Mouse (Mus musculus): Measurements from ENCODE around the gene Amigo1. TPM values are rescaled to one million over a fixed set of nuclear protein-coding genes. Genes with fewer than 3 reads are reported as not detected.

The Amigo1 gene
- 6.5 and 7.2 TPM in 2 replicates for polyA plus RNA-seq (2014; fragmentation: Nextera tagmentation; extraction: Ambion mirVana)

- no peaks in the 10 kb centered on the region for H3K9me3 ChIP-seq (ENCODE audit: control insufficient read depth, low read length)
- under 1% methylated on average over 87 of the region's 100 CpGs for WGBS
- H3K4me3 ChIP-seq (ENCODE audit: low read depth, low read length), result peak within 1 kb of the TSS; percentile 70
- DNase-seq (ENCODE audit: low spot score) (peak; percentile 77), ATAC-seq (ENCODE audit: insufficient read depth, low FRiP score, low TSS enrichment) (peak; percentile 81)
- H3K27me3 ChIP-seq (ENCODE audit: control insufficient read depth, insufficient read depth, low read length), result no peaks in the 10 kb centered on the region
- H3K4me1 ChIP-seq (ENCODE audit: control insufficient read depth, insufficient read depth, low read length), result no peaks in the 10 kb centered on the region
- peak within 1 kb of the TSS; percentile 92 for H3K4me2 ChIP-seq (ENCODE audit: low read depth)
- H3K9ac ChIP-seq (ENCODE audit: low read length), result peak within 1 kb of the TSS; percentile 72
- no peaks in the 10 kb centered on the region for H3K36me3 ChIP-seq (ENCODE audit: control insufficient read depth, insufficient read depth, low read length)
- H3K27ac ChIP-seq (ENCODE audit: low read depth, low read length), result no peak within 1 kb of the TSS
These were observed at the start of gene Amigo1 for GRCm38 (mm10) chr3:108186098-108187047. Gene Amigo1, plus strand, starts transcription at chr3:108186335.

GRCm38 (mm10) chr3:108139113-108139512 is 47.0 kb upstream of the Amigo1 start:
- DNase-seq (ENCODE audit: low spot score) (no peak), ATAC-seq (ENCODE audit: insufficient read depth, low FRiP score, low TSS enrichment) (no peak)
- no peak overlapping the region for H3K9ac ChIP-seq (ENCODE audit: low read length)
- no peaks in the 10 kb centered on the region for H3K36me3 ChIP-seq (ENCODE audit: control insufficient read depth, insufficient read depth, low read length)
- no peaks in the 10 kb centered on the region for H3K27me3 ChIP-seq (ENCODE audit: control insufficient read depth, insufficient read depth, low read length)
- H3K4me1 ChIP-seq (ENCODE audit: control insufficient read depth, insufficient read depth, low read length), result no peaks in the 10 kb centered on the region
- H3K27ac ChIP-seq (ENCODE audit: low read depth, low read length), result no peak overlapping the region
- no peak overlapping the region for H3K4me2 ChIP-seq (ENCODE audit: low read depth)
- no peaks in the 10 kb centered on the region for H3K9me3 ChIP-seq (ENCODE audit: control insufficient read depth, low read length)
- H3K4me3 ChIP-seq (ENCODE audit: low read depth, low read length), result no peak overlapping the region
- WGBS, result 81% methylated on average over 1 of the region's 1 CpGs

DNA sequence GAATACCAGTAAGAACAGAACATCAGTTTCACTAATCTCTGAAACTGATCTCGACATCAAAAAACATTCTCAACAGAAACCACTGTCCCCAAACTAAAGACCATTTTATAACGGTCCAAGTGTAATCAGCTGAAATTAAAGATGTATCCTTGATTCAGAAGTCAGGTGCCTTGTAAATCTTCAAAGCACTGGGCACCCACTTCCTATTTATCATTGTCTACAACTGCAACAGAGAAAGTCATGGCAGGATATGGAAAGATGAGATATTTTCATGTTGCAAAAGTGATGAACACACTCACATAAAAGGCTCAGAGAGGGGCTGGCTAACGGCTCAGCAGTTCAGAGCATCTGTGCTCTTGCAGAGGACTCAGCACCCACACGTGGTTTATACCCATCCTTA is 45.3 kb upstream of the Amigo1 start:
- H3K9ac ChIP-seq (ENCODE audit: low read length), result no peak overlapping the region
- H3K36me3 ChIP-seq (ENCODE audit: control insufficient read depth, insufficient read depth, low read length), result no peaks in the 10 kb centered on the region
- H3K4me2 ChIP-seq (ENCODE audit: low read depth), result no peak overlapping the region
- no peak overlapping the region for H3K27ac ChIP-seq (ENCODE audit: low read depth, low read length)
- no peak for ATAC-seq (ENCODE audit: insufficient read depth, low FRiP score, low TSS enrichment)
- no peak overlapping the region for H3K4me3 ChIP-seq (ENCODE audit: low read depth, low read length)
- no peaks in the 10 kb centered on the region for H3K27me3 ChIP-seq (ENCODE audit: control insufficient read depth, insufficient read depth, low read length)
- DNase-seq (ENCODE audit: low spot score), result no peak
- WGBS, result 87% methylated on average over 4 of the region's 4 CpGs
- H3K9me3 ChIP-seq (ENCODE audit: control insufficient read depth, low read length), result no peaks in the 10 kb centered on the region
- H3K4me1 ChIP-seq (ENCODE audit: control insufficient read depth, insufficient read depth, low read length), result peaks cover 7% of the 10 kb centered on the region

DNA sequence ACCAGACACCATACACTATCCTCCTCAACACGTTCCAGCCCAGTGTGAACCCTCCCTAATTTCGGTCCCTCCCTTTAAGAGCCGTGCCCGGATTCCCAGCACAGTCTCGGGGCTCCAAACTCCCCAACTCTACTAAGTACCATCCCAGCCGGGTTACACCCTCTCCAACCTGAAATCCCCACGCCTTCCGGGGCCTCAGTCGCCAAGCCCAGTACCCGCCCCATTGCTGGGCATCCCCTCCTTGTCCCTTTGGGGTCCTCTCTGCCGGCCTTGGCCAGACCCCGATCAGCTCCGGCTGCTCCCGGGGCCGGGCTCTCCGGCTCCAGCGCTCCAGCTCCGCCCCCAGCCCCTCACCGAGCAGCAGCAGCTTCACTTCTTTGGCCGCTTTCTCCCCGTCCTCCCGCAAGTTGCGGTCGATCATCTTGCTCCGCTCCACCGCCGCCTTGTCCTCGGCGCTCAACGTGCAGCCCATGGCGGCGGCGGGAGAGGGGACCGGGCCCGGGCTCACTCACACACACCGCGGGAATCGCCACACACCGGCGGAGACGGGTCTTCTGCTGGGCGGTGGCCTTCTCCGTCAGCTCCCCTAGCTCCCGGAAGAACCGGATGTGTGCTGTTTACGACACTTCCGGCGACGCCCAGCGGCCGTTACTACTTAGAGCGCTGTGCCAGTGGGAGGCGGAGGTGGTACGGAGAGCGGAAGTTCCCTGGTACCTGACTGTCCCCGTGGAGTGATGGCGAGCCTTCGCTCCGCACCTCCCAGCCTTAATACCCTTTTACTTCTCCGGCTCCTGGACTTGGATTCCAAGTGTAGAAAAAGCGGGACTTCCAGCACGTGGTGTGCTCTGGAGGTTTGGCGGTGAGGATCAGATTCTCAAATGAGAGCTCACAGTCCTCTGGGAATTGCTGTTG is 40.3 kb upstream of the Amigo1 start, which contains the start of gene Gnai3:
Gene Gnai3, minus strand, starts transcription at position 613 of the 912 bp plus-strand sequence.
- no peaks in the 10 kb centered on the region for H3K27me3 ChIP-seq (ENCODE audit: control insufficient read depth, insufficient read depth, low read length)
- DNase-seq (ENCODE audit: low spot score) (peak; percentile 92), ATAC-seq (ENCODE audit: insufficient read depth, low FRiP score, low TSS enrichment) (peak; percentile 92)
- peak within 1 kb of the TSS; percentile 67 for H3K4me2 ChIP-seq (ENCODE audit: low read depth)
- WGBS, result under 1% methylated on average over 63 of the region's 63 CpGs
- H3K27ac ChIP-seq (ENCODE audit: low read depth, low read length), result peak within 1 kb of the TSS; percentile 82
- no peaks in the 10 kb centered on the region for H3K9me3 ChIP-seq (ENCODE audit: control insufficient read depth, low read length)
- peak within 1 kb of the TSS; percentile 94 for H3K4me3 ChIP-seq (ENCODE audit: low read depth, low read length)
- peak within 1 kb of the TSS; percentile 92 for H3K9ac ChIP-seq (ENCODE audit: low read length)
- H3K36me3 ChIP-seq (ENCODE audit: control insufficient read depth, insufficient read depth, low read length), result no peaks in the 10 kb centered on the region
- peaks cover 7% of the 10 kb centered on the region for H3K4me1 ChIP-seq (ENCODE audit: control insufficient read depth, insufficient read depth, low read length)

GRCm38 (mm10) chr3:108146671-108147070 is 39.5 kb upstream of the Amigo1 start:
- Histone ChIP-seq H3K9me3 (ENCODE audit: control insufficient read depth, low read length) (no peaks in the 10 kb centered on the region), H3K4me2 (ENCODE audit: low read depth) (peak overlapping the region; percentile 67), H3K9ac (ENCODE audit: low read length) (peak overlapping the region; percentile 92), H3K36me3 (ENCODE audit: control insufficient read depth, insufficient read depth, low read length) (no peaks in the 10 kb centered on the region), H3K27ac (ENCODE audit: low read depth, low read length) (no peak overlapping the region), H3K27me3 (ENCODE audit: control insufficient read depth, insufficient read depth, low read length) (no peaks in the 10 kb centered on the region), H3K4me3 (ENCODE audit: low read depth, low read length) (peak overlapping the region; percentile 94), H3K4me1 (ENCODE audit: control insufficient read depth, insufficient read depth, low read length) (peaks cover 7% of the 10 kb centered on the region)
- DNase-seq (ENCODE audit: low spot score), result no peak
- peak; percentile 1; the same call in 1 of the 2 replicates for ATAC-seq (ENCODE audit: insufficient read depth, low FRiP score, low TSS enrichment)
- WGBS, result 63% methylated on average over 5 of the region's 5 CpGs

- DNase-seq (ENCODE audit: low spot score) (peak; percentile 88), ATAC-seq (ENCODE audit: insufficient read depth, low FRiP score, low TSS enrichment) (peak; percentile 42; the same call in 1 of the 2 replicates)
- H3K27me3 ChIP-seq (ENCODE audit: control insufficient read depth, insufficient read depth, low read length), result no peaks in the 10 kb centered on the region
- H3K4me3 ChIP-seq (ENCODE audit: low read depth, low read length), result no peak overlapping the region
- H3K9ac ChIP-seq (ENCODE audit: low read length), result no peak overlapping the region
- H3K4me2 ChIP-seq (ENCODE audit: low read depth), result no peak overlapping the region
- H3K9me3 ChIP-seq (ENCODE audit: control insufficient read depth, low read length), result no peaks in the 10 kb centered on the region
- 70% methylated on average over 11 of the region's 11 CpGs for WGBS
- peaks cover 7% of the 10 kb centered on the region for H3K4me1 ChIP-seq (ENCODE audit: control insufficient read depth, insufficient read depth, low read length)
- no peaks in the 10 kb centered on the region for H3K36me3 ChIP-seq (ENCODE audit: control insufficient read depth, insufficient read depth, low read length)
- H3K27ac ChIP-seq (ENCODE audit: low read depth, low read length), result no peak overlapping the region
These were observed 38.5 kb upstream of the Amigo1 start for GRCm38 (mm10) chr3:108147386-108148235.

DNA sequence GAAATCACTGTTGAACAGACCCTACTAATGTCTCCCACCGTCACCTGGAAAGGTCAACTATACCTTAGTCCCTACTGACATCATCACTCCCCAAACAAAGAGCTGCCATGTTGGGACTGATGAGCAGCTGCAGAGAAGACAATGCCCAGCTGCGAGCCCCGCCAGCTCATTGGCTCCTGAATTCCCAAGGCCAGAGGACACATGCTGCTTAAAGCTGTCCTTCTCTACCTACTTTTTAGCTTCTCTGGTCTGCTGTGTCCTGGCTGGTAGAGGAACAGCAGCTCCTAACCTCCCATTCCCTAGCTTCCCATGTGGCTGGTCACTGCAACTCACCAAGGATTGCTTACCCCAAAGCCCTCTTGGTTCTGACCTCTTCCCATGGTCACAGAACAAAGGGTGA is 33.8 kb upstream of the Amigo1 start:
- DNase-seq (ENCODE audit: low spot score) (no peak), ATAC-seq (ENCODE audit: insufficient read depth, low FRiP score, low TSS enrichment) (no peak)
- Histone ChIP-seq H3K36me3 (ENCODE audit: control insufficient read depth, insufficient read depth, low read length) (no peaks in the 10 kb centered on the region), H3K9ac (ENCODE audit: low read length) (no peak overlapping the region), H3K27me3 (ENCODE audit: control insufficient read depth, insufficient read depth, low read length) (no peaks in the 10 kb centered on the region), H3K4me3 (ENCODE audit: low read depth, low read length) (no peak overlapping the region), H3K9me3 (ENCODE audit: control insufficient read depth, low read length) (no peaks in the 10 kb centered on the region), H3K27ac (ENCODE audit: low read depth, low read length) (no peak overlapping the region), H3K4me2 (ENCODE audit: low read depth) (no peak overlapping the region), H3K4me1 (ENCODE audit: control insufficient read depth, insufficient read depth, low read length) (no peaks in the 10 kb centered on the region)
- WGBS, result 87% methylated on average over 3 of the region's 3 CpGs

DNA sequence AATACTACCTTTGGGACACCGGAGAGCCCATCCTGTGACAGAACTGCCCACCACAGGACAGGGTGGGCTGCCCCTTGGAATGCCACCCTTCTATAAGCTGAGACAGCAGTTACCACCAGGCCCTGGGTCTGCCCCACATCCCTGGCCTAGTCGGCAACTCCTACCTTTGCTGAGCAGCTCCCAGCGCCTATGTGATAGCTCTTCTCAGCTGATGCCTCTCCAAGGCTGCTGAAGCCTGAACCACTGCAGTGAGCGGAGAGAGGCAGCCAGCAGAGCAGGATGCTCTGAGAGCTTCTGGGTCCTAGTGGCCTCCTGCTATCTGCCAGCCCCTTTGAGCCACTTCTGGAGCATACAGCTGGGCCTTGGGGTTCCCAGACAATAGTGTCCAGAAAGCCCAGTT is 31.5 kb upstream of the Amigo1 start, which contains the start of gene Gpr61:
Gene Gpr61, minus strand, starts transcription at position 227 of the 400 bp plus-strand sequence.
- WGBS, result 59% methylated on average over 4 of the region's 4 CpGs
- no peaks in the 10 kb centered on the region for H3K9me3 ChIP-seq (ENCODE audit: control insufficient read depth, low read length)
- ATAC-seq (ENCODE audit: insufficient read depth, low FRiP score, low TSS enrichment) (no peak), DNase-seq (ENCODE audit: low spot score) (no peak)
- no peak within 1 kb of the TSS for H3K27ac ChIP-seq (ENCODE audit: low read depth, low read length)
- no peak within 1 kb of the TSS for H3K4me3 ChIP-seq (ENCODE audit: low read depth, low read length)
- H3K9ac ChIP-seq (ENCODE audit: low read length), result peak within 1 kb of the TSS; percentile 32
- no peak within 1 kb of the TSS; the same call in 1 of the 2 replicates for H3K4me2 ChIP-seq (ENCODE audit: low read depth)
- no peaks in the 10 kb centered on the region for H3K36me3 ChIP-seq (ENCODE audit: control insufficient read depth, insufficient read depth, low read length)
- H3K4me1 ChIP-seq (ENCODE audit: control insufficient read depth, insufficient read depth, low read length), result no peaks in the 10 kb centered on the region
- no peaks in the 10 kb centered on the region for H3K27me3 ChIP-seq (ENCODE audit: control insufficient read depth, insufficient read depth, low read length)

All from neural tube, embryonic 11.5 days (tissue).